Mouse (Mus musculus): ENCODE results near the gene Ddx55. TPM values are rescaled to one million over a fixed set of nuclear protein-coding genes. Genes with fewer than 3 reads are reported as not detected.

Ddx55 gene
- polyA plus RNA-seq, 1 experiment from 2014 or later = 8.7 TPM

DNA sequence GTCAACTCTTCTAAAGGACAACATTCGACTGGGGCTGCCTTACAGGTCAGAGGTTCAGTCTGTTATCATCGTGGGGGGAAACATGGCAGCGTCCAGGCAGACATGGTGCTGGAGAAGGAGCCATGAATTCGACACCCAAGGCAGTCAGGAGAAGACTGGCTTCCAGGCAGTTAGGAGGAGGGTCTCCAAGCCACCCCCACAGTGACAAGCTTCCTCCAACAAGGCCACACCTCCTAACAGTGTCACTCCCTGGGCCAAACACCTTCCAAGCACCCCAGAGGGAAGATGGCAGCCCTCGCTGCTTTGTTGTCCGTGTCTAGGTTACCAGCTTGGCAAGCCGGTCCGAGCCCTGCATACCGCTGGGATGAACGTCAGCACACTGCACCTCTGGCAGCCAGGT is 66.0 kb downstream of the Ddx55 start:
- 72% methylated on average over 10 of the region's 10 CpGs for WGBS
- Histone ChIP-seq H3K4me1 (no peaks in the 10 kb centered on the region), H3K4me3 (no peak overlapping the region), H3K4me2 (no peak overlapping the region), H3K9me3 (no peaks in the 10 kb centered on the region), H3K9ac (no peak overlapping the region), H3K27ac (replicated peaks) (no peak overlapping the region), H3K36me3 (no peaks in the 10 kb centered on the region), H3K27me3 (replicated peaks) (no peaks in the 10 kb centered on the region)
- ATAC-seq (ENCODE audit: extremely low read depth, insufficient number of reproducible peaks, low FRiP score, low TSS enrichment) = no peak

Other genes with a start within 250 kb of the Ddx55 start
- gene Mphosph9, start 224.9 kb upstream of the Ddx55 start, polyA plus RNA-seq (2015; fragmentation: Nextera tagmentation; extraction: Ambion mirVana) = 10.2 and 13.6 TPM in 2 replicates
- gene 2810006K23Rik, start 224.8 kb upstream of the Ddx55 start, polyA plus RNA-seq (2015; fragmentation: Nextera tagmentation; extraction: Ambion mirVana) = 18.5 and 19.5 TPM in 2 replicates
- 20.5 and 23.9 TPM in 2 replicates for gene Cdk2ap1, start 189.8 kb upstream of the Ddx55 start, polyA plus RNA-seq (2015; fragmentation: Nextera tagmentation; extraction: Ambion mirVana)
- 54.3 and 64.1 TPM in 2 replicates for gene Sbno1, start 126.9 kb upstream of the Ddx55 start, polyA plus RNA-seq (2015; fragmentation: Nextera tagmentation; extraction: Ambion mirVana)
- gene Kmt5a, start 112.9 kb upstream of the Ddx55 start, polyA plus RNA-seq (2015; fragmentation: Nextera tagmentation; extraction: Ambion mirVana) = 26.7 and 34.4 TPM in 2 replicates
- 12.3 and 14.8 TPM in 2 replicates for gene Rilpl2, start 74.5 kb upstream of the Ddx55 start, polyA plus RNA-seq (2015; fragmentation: Nextera tagmentation; extraction: Ambion mirVana)
- 22.9 and 23.9 TPM in 2 replicates for gene Snrnp35, start 69.7 kb upstream of the Ddx55 start, polyA plus RNA-seq (2015; fragmentation: Nextera tagmentation; extraction: Ambion mirVana)
- gene Rilpl1, start 21.5 kb upstream of the Ddx55 start, polyA plus RNA-seq (2015; fragmentation: Nextera tagmentation; extraction: Ambion mirVana) = 21.8 and 23.1 TPM in 2 replicates
- gene Tmed2, start 12.2 kb upstream of the Ddx55 start, polyA plus RNA-seq (2015; fragmentation: Nextera tagmentation; extraction: Ambion mirVana) = 396 and 446 TPM in 2 replicates
- gene Eif2b1, start 26.3 kb downstream of the Ddx55 start, polyA plus RNA-seq (2015; fragmentation: Nextera tagmentation; extraction: Ambion mirVana) = 60.8 and 62.0 TPM in 2 replicates
- gene Gtf2h3, start 26.3 kb downstream of the Ddx55 start, polyA plus RNA-seq (2015; fragmentation: Nextera tagmentation; extraction: Ambion mirVana) = 27.6 and 32.2 TPM in 2 replicates
- gene Atp6v0a2, start 75.7 kb downstream of the Ddx55 start, polyA plus RNA-seq (2015; fragmentation: Nextera tagmentation; extraction: Ambion mirVana) = 29.5 and 32.6 TPM in 2 replicates
- 0.03 TPM in 1 of 2 replicates, not detected in the other for gene Dnah10, start 172.2 kb downstream of the Ddx55 start, polyA plus RNA-seq (2015; fragmentation: Nextera tagmentation; extraction: Ambion mirVana)

Data from heart, embryonic 13.5 days (tissue).